Comparison of ENCODE assay signal across 26 mouse cellular contexts in the genomic region with DNA sequence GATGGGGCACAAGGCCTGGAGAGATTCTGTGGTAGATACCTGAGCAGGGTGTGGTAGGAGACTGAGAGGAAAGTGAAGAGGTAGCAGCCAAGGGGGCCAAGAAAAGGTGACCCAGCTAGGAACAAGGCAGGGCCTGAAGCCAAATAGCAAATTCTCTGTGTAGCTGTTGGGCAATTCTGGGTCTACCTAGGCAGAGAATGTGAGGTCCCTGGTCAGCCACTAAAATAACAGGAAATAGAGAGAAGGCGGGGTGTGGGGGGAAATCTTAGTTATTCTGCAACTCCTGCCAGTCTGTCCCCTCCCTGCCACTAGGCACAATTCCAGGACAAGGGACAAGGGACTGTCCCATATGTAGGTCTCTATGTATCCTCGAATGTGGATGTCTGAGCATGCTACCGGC. TPM values are rescaled to one million over a fixed set of nuclear protein-coding genes. Genes with fewer than 3 reads are reported as not detected.
DNase-seq lines count a peak whose midpoint lies in the region; ATAC-seq lines count a peak whose summit lies in the region.
"Had no signal": no experiment of that assay in that cellular context is flagged by ENCODE, and none has a peak within 500 bp of the region (broad histone marks: within the 10 kb centered on the region; RNA-seq: fewer than 3 reads in every experiment).

No protein-coding gene starts in this region.

- no peak overlapping the region for H3K4me2 ChIP-seq in midbrain, embryonic 11.5 days
- no peak overlapping the region for H3K4me2 ChIP-seq in midbrain, embryonic 15.5 days
- H3K4me2 ChIP-seq in kidney, embryonic 14.5 days (replicated peaks; ENCODE audit: low read depth, low read length): no peak overlapping the region
- H3K4me2 ChIP-seq: limb, embryonic 15.5 days had no signal

- H3K27me3 ChIP-seq in midbrain, embryonic 11.5 days (ENCODE audit: control insufficient read depth, insufficient read depth, low read length): no peaks in the 10 kb centered on the region
- no peaks in the 10 kb centered on the region for H3K27me3 ChIP-seq in midbrain, embryonic 15.5 days (replicated peaks)
- no peaks in the 10 kb centered on the region for H3K27me3 ChIP-seq in kidney, embryonic 14.5 days (ENCODE audit: control insufficient read depth, insufficient read depth, low read length)
- H3K27me3 ChIP-seq: CH12.LX; limb, embryonic 15.5 days had no signal

- H3K36me3 ChIP-seq in midbrain, embryonic 11.5 days (ENCODE audit: control insufficient read depth, insufficient read depth, low read length): no peaks in the 10 kb centered on the region
- H3K36me3 ChIP-seq in midbrain, embryonic 15.5 days (replicated peaks): no peaks in the 10 kb centered on the region
- H3K36me3 ChIP-seq in kidney, embryonic 14.5 days (ENCODE audit: control insufficient read depth, insufficient read depth, low read length): no peaks in the 10 kb centered on the region
- H3K36me3 ChIP-seq: limb, embryonic 15.5 days had no signal

- no peak overlapping the region for H3K27ac ChIP-seq in midbrain, embryonic 11.5 days (ENCODE audit: low read depth, low read length)
- H3K27ac ChIP-seq in midbrain, embryonic 15.5 days: no peak overlapping the region
- H3K27ac ChIP-seq in kidney, embryonic 14.5 days (ENCODE audit: low read depth, low read length): no peak overlapping the region
- H3K27ac ChIP-seq: layer of hippocampus, adult 2 months; limb, embryonic 15.5 days had no signal

- 91% methylated on average over 3 of the region's 3 CpGs for WGBS in midbrain, embryonic 11.5 days
- 92% methylated on average over 3 of the region's 3 CpGs for WGBS in midbrain, embryonic 15.5 days
- 85% methylated on average over 3 of the region's 3 CpGs for WGBS in kidney, embryonic 14.5 days

- no peak for ATAC-seq in midbrain, embryonic 11.5 days (ENCODE audit: low FRiP score)
- ATAC-seq in midbrain, embryonic 15.5 days (replicated peaks): no peak
- ATAC-seq in kidney, embryonic 14.5 days (ENCODE audit: low FRiP score, low TSS enrichment): no peak
- ATAC-seq: forebrain, embryonic 16.5 days; hindbrain, embryonic 16.5 days had no signal

- DNase-seq in midbrain, embryonic 11.5 days (ENCODE audit: low spot score, missing footprints): peak; percentile 28
- DNase-seq in lung, adult 18-20 months: peak; percentile 49 to 77
- peak; percentile 66 for DNase-seq in lung, postnatal 25 days (ENCODE audit: low spot score)
- no peak for DNase-seq in right cerebral cortex, postnatal 14 days
- DNase-seq in heart, adult 9 months (ENCODE audit: low spot score in 2 of 2): no peak
- DNase-seq: adrenal gland, postnatal 25 days; cerebellum, adult 11 months; cerebellum, postnatal 10 days; heart, adult 11 months; heart, postnatal 36 days; kidney, adult 18-20 months; kidney, postnatal 14 days; right cerebral cortex, postnatal 25 days; thymus, postnatal 14 days had no signal

- H3K9ac ChIP-seq in midbrain, embryonic 11.5 days (ENCODE audit: low read length): no peak overlapping the region
- no peak overlapping the region for H3K9ac ChIP-seq in midbrain, embryonic 15.5 days
- no peak overlapping the region for H3K9ac ChIP-seq in kidney, embryonic 14.5 days (ENCODE audit: low read depth, low read length)
- H3K9ac ChIP-seq: limb, embryonic 15.5 days had no signal

- no peak overlapping the region for H3K4me3 ChIP-seq in midbrain, embryonic 11.5 days (ENCODE audit: low read depth, low read length)
- no peak overlapping the region for H3K4me3 ChIP-seq in midbrain, embryonic 15.5 days
- H3K4me3 ChIP-seq in kidney, embryonic 14.5 days (ENCODE audit: low read length): no peak overlapping the region
- H3K4me3 ChIP-seq: layer of hippocampus, adult 2 months; limb, embryonic 15.5 days had no signal

- H3K4me1 ChIP-seq in midbrain, embryonic 11.5 days (ENCODE audit: control insufficient read depth, insufficient read depth, low read length): no peaks in the 10 kb centered on the region
- no peaks in the 10 kb centered on the region for H3K4me1 ChIP-seq in midbrain, embryonic 15.5 days
- no peaks in the 10 kb centered on the region for H3K4me1 ChIP-seq in kidney, embryonic 14.5 days (ENCODE audit: control insufficient read depth, insufficient read depth, low read length)
- H3K4me1 ChIP-seq: limb, embryonic 15.5 days had no signal

- H3K9me3 ChIP-seq in midbrain, embryonic 11.5 days (ENCODE audit: control insufficient read depth, low read length): no peaks in the 10 kb centered on the region
- no peaks in the 10 kb centered on the region for H3K9me3 ChIP-seq in midbrain, embryonic 15.5 days
- H3K9me3 ChIP-seq in kidney, embryonic 14.5 days (ENCODE audit: control insufficient read depth, low read length): no peaks in the 10 kb centered on the region
- H3K9me3 ChIP-seq: limb, embryonic 15.5 days had no signal

RNA-seq across cellular contexts. Expression of a gene that starts 7.0 kb away (rescaled TPM):
- polyA plus RNA-seq in midbrain, embryonic 11.5 days (2014; fragmentation: Nextera tagmentation; extraction: Ambion mirVana): 0.26 and 0.27 TPM in 2 replicates
- 0.89 and 1.3 TPM in 2 replicates for polyA plus RNA-seq in midbrain, embryonic 15.5 days (2015; fragmentation: Nextera tagmentation; extraction: Ambion mirVana)
- polyA plus RNA-seq in kidney, embryonic 14.5 days (2014; fragmentation: Nextera tagmentation; extraction: Ambion mirVana): 2.7 and 3.2 TPM in 2 replicates
- polyA plus RNA-seq: heart, embryonic 14.5 days had no signal

RNA-seq across cellular contexts. Expression of a gene that starts 37.3 kb away (rescaled TPM):
- polyA plus RNA-seq in midbrain, embryonic 11.5 days (2014; fragmentation: Nextera tagmentation; extraction: Ambion mirVana): not detected in 2 replicates
- not detected in 2 replicates for polyA plus RNA-seq in midbrain, embryonic 15.5 days (2015; fragmentation: Nextera tagmentation; extraction: Ambion mirVana)
- 0.16 TPM in 1 of 2 replicates, not detected in the other for polyA plus RNA-seq in kidney, embryonic 14.5 days (2014; fragmentation: Nextera tagmentation; extraction: Ambion mirVana)
- polyA plus RNA-seq: embryonic facial prominence, embryonic 14.5 days; forebrain, embryonic 16.5 days; heart, embryonic 14.5 days; hindbrain, embryonic 16.5 days; limb, embryonic 15.5 days; midbrain, postnatal 0 days; stomach, embryonic 14.5 days had no signal

RNA-seq across cellular contexts. Expression of a gene that starts 37.9 kb away (rescaled TPM):
- 9.9 and 10.7 TPM in 2 replicates for polyA plus RNA-seq in midbrain, embryonic 11.5 days (2014; fragmentation: Nextera tagmentation; extraction: Ambion mirVana)
- 43.7 and 44.2 TPM in 2 replicates for polyA plus RNA-seq in midbrain, embryonic 15.5 days (2015; fragmentation: Nextera tagmentation; extraction: Ambion mirVana)
- 9.2 and 11.8 TPM in 2 replicates for polyA plus RNA-seq in kidney, embryonic 14.5 days (2014; fragmentation: Nextera tagmentation; extraction: Ambion mirVana)

RNA-seq across cellular contexts. Expression of a gene that starts 41.0 kb away (rescaled TPM):
- not detected in 2 replicates for polyA plus RNA-seq in midbrain, embryonic 11.5 days (2014; fragmentation: Nextera tagmentation; extraction: Ambion mirVana)
- polyA plus RNA-seq in midbrain, embryonic 15.5 days (2015; fragmentation: Nextera tagmentation; extraction: Ambion mirVana): not detected in 2 replicates
- polyA plus RNA-seq in kidney, embryonic 14.5 days (2014; fragmentation: Nextera tagmentation; extraction: Ambion mirVana): 0.37 TPM in 1 of 2 replicates, not detected in the other
- polyA plus RNA-seq: embryonic facial prominence, embryonic 14.5 days; forebrain, embryonic 16.5 days; heart, embryonic 14.5 days; hindbrain, embryonic 16.5 days; limb, embryonic 15.5 days; midbrain, postnatal 0 days; spleen, adult 2 months had no signal

Comparison
In these comparisons a context has a peak if more than half of its experiments do, and no peak if none do; other contexts are left out.
1. DNase-seq: peak in midbrain, embryonic 11.5 days (single experiment), lung, adult 18-20 months (2 of 2) and lung, postnatal 25 days (single experiment); none in right cerebral cortex, postnatal 14 days (single experiment) and heart, adult 9 months (0 of 2).